Mouse (Mus musculus): ENCODE measurements around the gene Eif2ak4.

Eif2ak4 gene

DNA sequence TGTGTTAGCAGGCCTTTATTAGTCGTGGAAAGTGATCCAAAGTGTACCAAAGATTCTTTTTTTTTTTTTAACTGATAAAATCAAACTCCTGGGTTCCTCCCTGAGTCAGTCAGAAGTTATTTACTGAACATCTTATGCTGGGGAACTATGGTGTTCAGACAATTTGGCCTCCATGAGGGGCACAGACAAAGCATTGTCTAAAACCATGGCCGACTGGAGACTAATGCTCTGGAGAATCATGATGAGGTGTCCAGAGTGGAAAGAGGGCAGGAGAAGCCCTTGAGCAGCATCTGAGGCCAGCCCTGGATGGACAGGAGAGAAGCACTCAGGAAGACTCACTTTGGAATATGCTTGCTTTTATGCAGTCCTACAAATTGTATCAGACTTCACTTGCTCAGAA, 18.4 kb downstream of the Eif2ak4 start:
- DNase-seq: no peak

DNA sequence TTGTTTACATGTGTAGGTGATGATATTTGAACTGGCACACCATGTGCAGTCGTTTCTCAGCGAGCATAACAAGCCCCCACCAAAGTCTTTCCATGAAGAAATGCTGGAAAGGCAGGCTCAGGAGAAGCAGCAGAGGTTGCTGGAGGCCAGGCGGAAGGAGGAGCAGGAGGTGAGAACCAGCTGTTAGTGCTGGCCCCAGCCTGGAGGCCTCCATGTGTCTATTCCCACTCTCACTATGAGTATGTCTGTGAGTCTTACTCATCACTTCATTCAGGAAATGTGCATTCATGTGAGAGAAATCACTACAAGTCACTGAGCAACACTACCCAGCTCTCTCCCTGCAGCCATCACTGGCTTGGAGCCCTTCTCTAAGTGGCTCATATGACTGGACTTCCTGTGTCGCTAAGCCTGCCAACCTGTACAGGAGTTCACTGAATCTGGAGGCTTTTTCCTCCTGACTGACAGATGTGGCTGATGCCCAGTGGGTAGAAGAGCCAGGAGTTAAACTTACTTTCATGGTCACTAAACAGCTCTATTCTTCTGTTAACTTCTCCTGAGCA, 20.0 kb downstream of the Eif2ak4 start:
- DNase-seq: peak; percentile 21

DNA sequence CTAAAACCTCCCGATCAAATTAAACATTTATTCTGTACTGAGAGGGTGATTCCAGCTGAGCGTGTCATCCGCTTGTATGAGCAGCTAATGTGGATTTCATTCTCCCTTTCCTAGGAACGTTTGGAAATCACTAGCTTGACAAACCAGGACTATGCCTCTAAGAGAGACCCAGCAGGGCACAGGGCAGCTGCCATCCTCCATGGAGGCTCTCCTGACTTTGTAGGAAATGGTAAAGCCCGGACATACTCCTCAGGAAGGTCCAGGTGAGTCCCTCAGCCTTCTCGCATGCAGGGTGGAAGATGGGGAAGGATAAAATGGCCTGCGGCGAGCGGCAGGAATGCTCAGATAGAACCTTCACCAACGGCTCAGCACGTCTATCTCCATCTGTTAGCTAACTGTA, 24.4 kb downstream of the Eif2ak4 start:
- DNase-seq: no peak

DNA sequence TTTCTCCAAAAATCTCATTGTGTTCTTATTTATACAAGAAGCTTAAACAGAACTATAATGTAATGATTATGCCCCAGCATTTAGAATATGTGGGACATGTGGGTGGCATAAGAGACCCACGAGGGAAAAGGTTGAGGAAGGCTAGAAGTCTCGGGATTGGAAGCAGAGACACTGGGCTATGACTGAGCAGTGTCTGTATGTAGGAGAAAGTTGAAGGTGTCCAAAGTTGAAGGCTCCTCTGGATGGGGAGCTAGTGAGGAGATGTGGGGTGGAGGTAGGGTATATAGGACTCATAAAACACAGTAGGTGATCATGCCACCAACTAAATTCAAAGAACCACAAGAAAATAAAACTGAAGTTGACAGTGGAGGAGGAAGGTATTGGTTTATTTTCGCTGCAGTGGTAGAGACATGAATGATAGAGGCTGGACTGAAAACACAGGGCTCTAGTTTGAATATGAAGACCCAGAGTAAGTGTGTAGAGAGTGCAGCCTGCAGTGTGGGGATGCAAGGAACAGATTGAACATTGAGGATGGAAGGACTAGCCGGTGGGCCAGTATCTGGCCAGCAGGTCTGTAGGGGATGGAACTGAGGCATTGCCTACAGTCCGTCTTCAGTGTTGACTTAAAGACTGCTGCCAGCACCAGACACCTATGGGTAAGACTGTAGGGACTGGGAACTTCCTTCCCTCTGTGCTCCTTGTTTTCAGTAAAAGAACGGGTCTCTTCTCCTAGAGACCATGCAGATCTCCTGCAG, 27.4 kb downstream of the Eif2ak4 start:
- DNase-seq: no peak

DNA sequence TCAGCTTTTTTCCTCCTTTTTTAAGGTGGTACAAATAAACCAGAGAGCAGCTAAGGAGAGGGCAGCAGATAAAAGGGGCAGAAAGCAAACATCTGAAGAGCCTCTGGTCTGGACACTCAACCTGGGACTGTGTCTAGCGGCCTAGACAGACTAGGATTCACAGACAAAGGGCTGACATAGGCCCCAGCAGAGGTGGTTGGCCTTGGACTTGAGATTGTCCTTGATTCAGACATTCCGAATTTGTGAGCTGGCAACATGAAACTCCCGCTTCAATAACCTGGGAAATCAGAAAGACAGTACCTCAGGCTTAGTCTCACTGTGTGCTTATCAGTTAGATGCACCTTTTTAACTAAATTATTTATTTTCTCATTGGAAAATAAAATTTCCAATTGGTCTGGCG, 29.7 kb downstream of the Eif2ak4 start:
- DNase-seq: no peak

DNA sequence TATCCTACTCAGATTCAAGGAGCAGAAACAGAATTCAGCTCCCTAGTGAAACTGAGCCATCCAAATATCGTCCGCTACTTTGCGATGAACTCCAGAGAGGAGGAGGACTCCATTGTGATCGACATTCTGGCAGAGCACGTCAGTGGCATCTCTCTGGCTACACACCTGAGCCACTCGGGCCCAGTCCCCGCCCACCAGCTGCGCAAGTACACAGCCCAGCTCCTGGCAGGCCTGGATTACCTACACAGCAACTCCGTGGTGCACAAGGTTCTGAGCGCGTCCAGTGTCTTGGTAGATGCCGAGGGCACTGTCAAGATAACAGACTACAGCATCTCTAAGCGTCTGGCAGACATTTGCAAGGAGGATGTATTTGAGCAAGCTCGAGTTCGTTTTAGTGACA, 33.5 kb downstream of the Eif2ak4 start:
- DNase-seq: peak; percentile 30

DNA sequence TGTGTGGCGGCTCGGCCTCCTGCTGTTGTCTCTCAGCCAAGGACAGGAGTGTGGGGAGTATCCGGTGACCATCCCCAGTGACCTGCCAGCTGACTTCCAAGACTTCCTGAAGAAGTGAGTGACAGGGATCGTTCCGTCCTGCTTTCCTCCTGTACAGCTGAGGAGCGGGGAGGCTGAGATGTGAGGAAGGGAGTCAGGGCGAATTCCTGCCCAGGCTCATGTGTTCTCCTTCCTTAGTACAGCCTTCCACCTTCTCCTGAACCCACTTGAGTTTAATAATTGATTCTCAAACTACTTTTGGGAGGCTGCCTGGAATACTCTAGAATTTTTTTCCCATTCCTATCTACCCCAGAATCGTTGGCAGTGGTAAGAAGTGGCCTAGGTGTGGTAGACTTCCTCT, 34.0 kb downstream of the Eif2ak4 start:
- DNase-seq: peak; percentile 37

DNA sequence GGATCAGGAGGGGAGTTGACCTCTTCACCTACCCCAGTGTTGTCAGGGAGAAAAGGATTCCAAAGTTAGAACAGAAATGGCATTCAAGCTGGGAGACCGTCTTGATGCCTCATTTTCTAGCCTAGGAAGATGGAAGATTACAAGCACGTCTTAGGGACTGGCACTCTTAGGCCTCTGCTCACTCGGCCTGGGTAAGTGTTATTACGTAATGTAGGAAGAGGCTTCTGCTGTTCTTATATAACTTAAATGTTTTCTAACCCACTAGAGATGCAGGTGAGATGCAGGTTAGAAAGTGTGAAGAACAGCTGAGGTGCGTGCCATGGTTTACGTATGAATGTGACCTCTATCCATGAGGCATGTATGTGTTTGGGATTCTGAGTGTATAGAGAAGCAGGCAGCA, 39.9 kb downstream of the Eif2ak4 start:
- DNase-seq: no peak

DNA sequence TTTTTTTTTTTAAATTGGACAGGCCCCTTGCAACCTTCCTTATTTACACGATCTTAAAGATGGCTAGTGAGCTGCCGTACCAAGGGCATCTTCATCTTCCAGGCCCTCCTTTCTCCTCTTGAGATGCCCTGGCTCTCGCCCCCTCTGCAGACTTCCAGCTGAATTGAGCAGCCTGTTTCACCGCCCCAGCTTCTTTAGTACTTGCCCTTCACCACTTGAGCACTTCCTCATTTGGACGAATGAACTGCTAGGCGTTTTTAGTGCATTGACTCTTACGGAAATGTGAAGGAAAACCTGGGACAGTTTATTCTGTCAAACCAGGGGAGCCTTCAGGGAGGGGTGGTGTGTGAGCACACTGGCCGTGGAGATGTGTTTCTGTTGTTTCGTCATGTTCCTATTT, 40.9 kb downstream of the Eif2ak4 start:
- no peak for DNase-seq

DNA sequence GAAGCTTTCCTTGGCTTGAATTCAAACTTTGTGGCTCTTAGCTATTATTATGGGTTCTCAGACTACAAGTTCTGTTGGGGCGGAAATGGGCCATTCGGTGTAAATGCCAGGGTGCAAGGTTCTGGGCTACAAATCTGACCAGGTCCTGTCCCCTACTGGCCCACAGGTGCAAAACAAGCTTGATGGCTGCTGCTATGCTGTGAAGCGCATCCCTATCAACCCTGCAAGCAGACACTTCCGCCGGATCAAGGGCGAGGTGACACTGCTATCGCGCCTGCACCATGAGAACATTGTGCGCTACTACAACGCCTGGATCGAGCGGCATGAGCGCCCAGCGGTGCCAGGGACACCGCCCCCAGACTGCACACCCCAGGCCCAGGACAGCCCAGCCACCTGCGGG, 42.2 kb downstream of the Eif2ak4 start:
- DNase-seq: no peak

DNA sequence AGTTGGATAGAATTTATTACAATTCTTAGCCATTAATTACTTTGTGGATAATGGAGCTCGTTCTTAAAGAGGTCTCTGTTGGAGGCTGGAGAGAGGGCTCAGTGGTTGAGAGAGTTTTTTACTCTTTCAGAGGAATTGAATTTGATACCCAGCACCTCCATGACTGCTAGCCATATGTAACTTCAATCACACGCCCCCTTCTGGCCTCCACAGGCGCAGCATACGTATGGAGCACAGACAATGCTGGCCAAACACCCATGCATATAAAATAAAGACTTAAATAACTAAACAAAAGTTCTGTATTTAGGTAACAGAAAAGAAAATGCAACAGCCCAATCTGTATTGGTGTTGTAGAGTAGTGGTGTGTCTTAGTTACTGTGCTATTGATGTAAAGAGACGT, 43.2 kb downstream of the Eif2ak4 start:
- DNase-seq: peak; percentile 54

DNA sequence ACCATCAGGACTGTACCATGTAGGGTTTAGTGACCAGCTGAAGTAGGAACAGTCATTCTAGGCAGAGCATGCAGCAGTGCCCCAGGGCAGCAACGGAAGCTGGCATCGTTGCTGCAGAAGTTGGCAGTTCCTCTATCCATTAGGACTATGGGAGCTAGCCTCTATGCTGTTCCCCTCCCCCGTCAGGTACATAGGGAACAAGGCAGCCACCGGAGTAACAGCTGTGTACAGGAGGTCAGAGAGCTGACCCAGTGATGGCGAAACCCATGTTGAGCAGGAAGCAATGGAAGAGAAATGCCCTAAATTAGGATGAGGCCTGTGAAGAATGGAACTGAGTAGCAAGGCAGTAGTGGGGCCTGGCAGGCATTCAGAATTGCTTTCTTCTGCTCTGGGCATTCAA, 53.8 kb downstream of the Eif2ak4 start:
- peak; percentile 29 for DNase-seq

DNA sequence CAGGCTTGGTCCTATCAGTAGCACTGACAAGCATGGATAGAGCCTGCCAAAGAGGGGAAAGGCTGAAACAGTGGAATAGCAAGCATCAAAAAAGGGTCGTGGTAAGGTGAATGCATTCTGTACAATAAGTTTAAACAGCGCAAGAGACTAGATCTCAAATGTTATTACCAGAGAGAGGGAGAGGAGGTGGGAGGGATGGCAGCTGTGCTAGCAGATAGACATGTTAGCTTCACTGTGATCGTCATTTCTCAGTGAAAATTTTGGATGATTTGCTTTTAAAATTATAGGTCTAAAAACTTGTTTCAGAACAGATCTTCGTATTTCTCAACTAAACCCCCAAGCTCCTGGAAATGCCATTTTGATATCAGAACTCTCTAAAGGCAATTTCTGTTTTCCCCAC, 54.3 kb downstream of the Eif2ak4 start:
- DNase-seq: no peak

DNA sequence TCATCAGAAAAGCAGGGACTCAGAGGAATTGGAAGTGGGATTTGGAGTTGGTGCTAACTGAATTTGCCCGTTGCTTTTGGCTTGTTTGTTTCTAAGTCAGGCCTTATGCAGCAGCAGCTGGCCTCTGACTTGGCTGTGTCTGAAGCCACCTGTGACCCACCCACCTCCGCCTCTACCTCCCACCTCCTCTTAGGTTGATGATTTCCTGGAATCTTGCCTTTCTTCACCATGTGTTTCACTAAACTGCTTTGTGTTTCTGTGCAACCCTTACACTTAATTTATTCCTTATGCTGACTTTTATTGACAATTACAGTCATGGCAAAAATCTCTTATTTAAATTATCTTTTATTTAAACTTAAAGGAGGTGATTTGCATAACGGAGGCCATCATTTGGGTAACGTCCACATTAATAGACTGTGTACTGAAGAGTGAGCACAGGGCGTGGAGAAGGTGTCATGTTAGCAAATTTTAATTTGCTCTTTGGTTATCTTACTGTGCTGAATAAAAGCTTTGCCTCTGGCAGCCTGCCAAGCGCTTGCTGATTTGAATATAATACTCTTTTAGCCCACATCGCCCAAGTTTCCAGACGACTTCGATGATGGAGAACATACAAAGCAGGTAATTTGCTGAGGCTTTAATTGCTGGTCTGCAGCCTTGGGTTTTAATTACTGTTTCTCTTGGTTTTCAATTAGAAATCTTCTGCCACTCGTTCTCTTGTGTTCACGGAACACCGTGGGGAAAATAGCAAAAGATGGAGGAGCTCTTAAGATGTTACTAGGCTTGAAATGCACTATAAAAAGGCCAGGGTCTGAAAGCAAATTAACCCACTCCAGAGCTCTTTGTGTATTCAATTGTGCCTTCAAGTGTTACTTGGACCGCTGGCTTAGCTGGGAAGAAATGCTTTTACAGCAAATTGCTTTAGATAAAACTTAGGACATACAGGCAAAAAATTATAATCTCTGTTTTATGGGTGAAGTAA, 57.6 kb downstream of the Eif2ak4 start:
- DNase-seq: no peak

DNA sequence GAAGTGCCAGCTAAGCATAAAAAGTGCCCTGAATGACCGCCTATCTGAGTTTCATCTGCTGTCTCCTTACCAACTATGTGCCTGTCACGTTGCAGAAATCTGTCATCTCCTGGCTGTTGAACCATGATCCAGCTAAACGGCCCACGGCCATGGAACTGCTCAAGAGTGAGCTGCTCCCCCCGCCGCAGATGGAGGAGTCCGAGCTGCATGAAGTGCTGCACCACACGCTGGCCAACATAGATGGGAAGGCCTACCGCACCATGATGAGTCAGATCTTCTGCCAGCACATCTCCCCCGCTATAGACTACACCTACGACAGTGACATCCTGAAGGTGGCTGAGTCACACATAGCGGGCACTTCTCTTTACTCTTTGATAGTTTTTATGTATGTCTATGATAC, 59.8 kb downstream of the Eif2ak4 start:
- DNase-seq: no peak

DNA sequence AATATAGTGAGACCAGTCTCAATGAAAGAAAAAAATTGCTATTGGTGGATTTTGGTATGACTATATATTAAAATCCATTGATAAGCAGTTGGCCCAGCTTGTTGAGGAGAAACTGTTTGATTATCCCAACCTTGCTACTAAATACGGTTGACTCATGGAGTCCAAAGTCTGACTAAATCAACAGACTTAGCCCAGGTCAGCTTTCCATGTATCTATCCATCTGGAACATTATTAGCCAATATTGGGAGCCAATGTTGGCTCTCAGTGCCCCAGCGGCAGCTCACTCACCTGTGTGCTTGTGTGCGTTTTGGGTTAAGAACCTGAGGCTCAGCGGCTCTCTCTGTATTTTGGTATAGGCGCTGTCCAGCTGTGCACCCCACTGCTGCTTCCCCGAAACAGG, 62.6 kb downstream of the Eif2ak4 start:
- DNase-seq: no peak

DNA sequence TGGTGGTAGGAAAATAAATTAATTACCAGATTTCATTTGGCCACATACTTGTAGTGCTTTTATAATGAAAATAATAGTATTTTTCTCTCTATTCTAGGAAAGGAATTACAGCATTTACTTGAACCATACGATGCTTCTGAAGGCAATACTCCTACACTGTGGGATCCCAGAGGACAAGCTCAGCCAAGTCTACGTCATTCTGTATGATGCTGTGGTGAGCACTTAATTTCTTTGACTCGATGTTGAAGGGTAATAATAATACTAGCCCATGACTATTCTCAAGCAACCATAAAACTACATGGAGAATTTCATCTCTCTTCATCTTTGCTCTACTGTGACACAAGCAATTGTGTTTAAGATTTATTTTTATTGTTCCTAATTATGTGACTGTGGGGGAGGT, 68.6 kb downstream of the Eif2ak4 start:
- no peak for DNase-seq

DNA sequence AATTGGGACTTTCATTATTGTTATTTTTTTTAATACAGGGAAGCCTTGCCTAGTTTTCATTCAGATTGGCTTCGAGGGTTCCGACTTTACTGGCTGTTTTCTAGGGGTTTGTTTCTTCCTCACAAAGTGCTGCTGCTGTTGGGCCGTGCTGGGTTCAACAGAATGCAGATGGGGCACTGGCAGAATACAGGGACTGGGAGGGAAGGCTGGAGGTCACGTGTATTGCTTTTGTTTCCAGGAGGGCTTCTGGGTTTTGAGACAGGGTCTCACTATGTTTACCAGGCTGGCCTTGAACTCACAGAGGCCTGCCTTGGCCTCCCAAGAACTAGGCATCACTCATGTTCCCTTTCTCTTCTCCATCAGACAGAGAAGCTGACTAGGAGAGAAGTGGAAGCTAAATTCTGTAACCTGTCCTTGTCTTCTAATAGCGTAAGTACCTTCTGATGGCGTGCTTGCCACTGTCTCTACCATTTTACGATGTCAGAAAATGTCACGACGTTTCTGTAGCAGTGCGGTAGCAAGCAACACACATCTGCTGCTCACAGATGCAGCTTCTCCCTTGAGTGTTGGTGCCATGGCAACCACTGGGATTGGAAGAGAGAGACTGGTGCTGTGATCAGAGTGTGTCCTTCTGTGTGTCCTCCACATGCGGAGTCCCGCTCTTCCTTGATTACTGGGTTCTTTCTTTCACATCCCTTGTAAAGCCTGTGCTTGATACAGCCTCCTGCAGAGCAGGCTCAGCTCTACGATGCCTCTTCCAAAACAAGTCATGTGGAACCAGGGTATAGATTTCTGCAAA, 69.2 kb downstream of the Eif2ak4 start:
- no peak for DNase-seq

DNA sequence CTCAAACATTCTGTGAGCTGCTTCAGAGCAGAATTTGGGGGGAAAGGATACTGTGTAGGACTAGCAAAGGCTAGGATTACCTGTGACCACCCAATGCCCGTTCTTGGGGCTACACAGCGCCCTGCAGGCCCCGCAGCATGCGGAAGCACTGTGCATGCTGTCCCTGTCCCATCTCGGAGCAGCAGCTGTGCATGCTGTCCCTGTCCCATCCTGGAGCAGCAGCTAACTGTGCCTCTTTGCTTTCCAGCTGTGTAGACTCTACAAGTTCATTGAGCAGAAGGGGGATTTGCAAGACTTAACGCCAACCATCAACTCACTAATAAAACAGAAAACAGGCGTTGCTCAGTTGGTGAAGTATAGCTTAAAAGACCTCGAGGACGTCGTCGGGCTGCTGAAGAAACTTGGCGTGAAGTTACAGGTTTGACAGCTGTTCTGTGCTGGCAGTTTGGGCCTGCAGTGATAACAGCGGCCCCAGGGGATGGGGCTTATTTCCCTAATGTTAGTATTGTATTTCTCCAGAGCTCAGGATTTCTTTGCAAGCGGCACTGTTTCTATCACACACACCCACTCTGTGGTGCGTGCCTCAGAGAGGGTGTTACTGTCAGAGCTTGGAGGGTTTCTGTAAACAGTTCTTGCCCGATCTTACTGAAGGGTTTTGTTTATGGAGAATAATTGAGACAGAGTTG, 73.2 kb downstream of the Eif2ak4 start:
- DNase-seq: peak; percentile 53

DNA sequence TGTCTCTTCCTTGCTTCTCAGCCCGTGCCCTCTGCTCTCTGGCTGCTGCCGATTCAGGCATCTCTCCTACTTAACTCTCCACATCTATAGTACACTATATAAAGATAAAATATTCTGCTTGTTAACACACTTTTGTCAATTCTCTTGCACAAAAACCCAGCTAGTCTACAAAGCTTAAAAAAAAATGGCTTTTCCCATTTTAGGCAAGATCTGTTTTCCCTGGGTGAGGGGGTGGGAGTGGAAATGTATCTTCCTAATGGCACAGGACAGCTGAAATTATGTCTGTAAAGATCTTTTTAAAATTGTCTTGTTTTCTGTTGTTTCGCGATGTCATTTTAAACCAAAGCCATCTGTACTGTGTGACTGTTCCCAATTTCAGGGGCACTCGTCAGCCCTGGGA, 75.1 kb downstream of the Eif2ak4 start:
- DNase-seq: no peak

DNA sequence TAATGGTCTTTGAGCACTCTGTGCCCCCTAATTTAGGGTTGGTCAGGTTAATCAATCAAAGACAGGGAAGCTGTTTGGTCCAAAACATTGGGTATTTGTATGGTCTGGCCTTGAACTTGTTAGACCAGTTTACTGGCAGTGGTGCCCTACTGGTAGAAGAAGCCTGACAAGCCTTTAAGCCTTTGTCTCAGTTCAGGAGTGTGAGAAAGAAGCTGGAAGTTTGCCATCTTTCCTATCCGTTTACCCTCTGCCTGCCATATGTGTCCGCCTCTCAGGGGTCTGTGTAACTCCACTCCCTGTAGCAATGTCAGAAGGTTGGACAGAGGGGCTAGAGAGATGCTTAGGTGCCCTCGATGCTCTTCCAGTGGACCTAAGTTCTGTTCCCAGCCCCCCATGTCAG, 76.0 kb downstream of the Eif2ak4 start:
- DNase-seq: no peak

DNA sequence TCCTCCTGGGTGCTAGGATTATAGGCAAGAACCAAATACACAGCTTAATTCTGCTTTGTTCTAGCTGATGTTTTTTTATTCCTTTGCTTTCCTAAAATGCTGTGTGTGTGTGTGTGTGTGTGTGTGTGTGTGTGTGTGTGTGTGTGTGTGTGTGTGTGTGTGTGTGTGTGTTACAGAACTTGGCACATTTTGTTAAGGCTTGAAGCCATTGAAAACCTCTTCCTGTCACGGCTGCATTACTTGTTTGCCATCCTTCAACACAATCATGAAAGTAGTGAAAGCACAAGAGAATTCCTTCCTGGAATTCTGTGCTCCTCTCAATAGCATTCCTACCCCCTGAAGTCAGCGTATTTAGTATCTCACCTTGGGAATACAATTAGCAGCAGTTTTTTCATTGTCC, 77.5 kb downstream of the Eif2ak4 start:
- DNase-seq: no peak
